Mouse (Mus musculus): ENCODE measurements around the gene Gm156.

GRCm38 (mm10) chr6:129727237-129727636 lies 56.8 kb downstream of the Gm156 start:
- no peak for TF ChIP-seq POLR2A (IDR thresholded peaks at IDR 0.05; ENCODE audit: low read depth, low read length)
- no peak for TF ChIP-seq CTCF (IDR thresholded peaks at IDR 0.05; ENCODE audit: extremely low read depth, insufficient read depth, insufficient read length, insufficient replicate concordance)
